Mouse (Mus musculus) E14TG2a.4 (cell line): ENCODE data around the gene Cd28.

Experiments
- H3K27me3 ChIP-seq: 2 replicates; pipeline ENCODE4 v1.6.1; 2014; ENCODE audit warnings: low read length, control low read depth; ENCODE audit not compliant: insufficient read depth
- H3K36me3 ChIP-seq: 2 replicates; pipeline ENCODE4 v1.6.1; 2014; ENCODE audit warnings: low read length, control low read depth; ENCODE audit not compliant: insufficient read depth
- H3K4me1 ChIP-seq: replicated peaks from 2 replicates; pipeline ENCODE4 v1.6.1; 2014; ENCODE audit warnings: low read depth, low read length, control low read depth
- H3K4me3 ChIP-seq: replicated peaks from 2 replicates; pipeline ENCODE4 v1.5.1; 2014; ENCODE audit warnings: mild to moderate bottlenecking, low read length
- H3K9me3 ChIP-seq: 2 replicates; pipeline ENCODE4 v1.6.1; 2014; ENCODE audit warnings: low read length, control low read depth
- CTCF ChIP-seq: conservative IDR thresholded peaks from 2 replicates; pipeline ENCODE4 v1.5.1; 2014; ENCODE audit warnings: low read length
- NANOG ChIP-seq: IDR thresholded peaks from 2 replicates; pipeline ENCODE4 v1.6.1; 2014; ENCODE audit warnings: borderline replicate concordance, low read length, mixed read lengths
- POU5F1 ChIP-seq: IDR thresholded peaks from 2 replicates; pipeline ENCODE4 v1.6.1; 2014; ENCODE audit warnings: low read length, borderline replicate concordance

Gene Cd28

DNA sequence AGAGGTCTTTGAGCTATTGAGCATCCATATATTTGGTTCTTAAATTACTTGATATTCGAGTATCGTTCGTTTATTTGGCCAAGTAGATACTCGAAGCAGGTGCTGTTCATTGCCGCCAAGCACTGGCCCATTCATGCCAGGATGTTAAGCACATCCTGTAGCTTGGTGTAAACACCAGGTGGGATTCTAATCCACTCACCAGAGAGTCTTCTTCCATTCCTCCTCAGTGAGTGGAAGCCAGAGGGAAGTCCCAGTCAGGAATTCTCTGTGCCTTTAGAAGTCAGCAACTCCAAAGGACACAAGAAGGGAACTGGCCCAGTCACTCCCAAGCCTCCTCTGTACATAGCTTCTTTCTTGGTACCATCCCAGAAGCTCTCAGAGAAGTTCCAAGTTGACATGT, at the start of gene Cd28:
Gene Cd28 (plus strand): TSS at position 234 of the 400 bp plus-strand sequence.
- no peaks in the 10 kb centered on the region for H3K27me3 ChIP-seq
- H3K36me3 ChIP-seq = no peaks in the 10 kb centered on the region
- peaks cover 17% of the 10 kb centered on the region for H3K9me3 ChIP-seq
- no peaks in the 10 kb centered on the region for H3K4me1 ChIP-seq
- no peak within 1 kb of the TSS for H3K4me3 ChIP-seq
- TF ChIP-seq NANOG = no peak
- TF ChIP-seq CTCF = no peak
- TF ChIP-seq POU5F1 = no peak

DNA sequence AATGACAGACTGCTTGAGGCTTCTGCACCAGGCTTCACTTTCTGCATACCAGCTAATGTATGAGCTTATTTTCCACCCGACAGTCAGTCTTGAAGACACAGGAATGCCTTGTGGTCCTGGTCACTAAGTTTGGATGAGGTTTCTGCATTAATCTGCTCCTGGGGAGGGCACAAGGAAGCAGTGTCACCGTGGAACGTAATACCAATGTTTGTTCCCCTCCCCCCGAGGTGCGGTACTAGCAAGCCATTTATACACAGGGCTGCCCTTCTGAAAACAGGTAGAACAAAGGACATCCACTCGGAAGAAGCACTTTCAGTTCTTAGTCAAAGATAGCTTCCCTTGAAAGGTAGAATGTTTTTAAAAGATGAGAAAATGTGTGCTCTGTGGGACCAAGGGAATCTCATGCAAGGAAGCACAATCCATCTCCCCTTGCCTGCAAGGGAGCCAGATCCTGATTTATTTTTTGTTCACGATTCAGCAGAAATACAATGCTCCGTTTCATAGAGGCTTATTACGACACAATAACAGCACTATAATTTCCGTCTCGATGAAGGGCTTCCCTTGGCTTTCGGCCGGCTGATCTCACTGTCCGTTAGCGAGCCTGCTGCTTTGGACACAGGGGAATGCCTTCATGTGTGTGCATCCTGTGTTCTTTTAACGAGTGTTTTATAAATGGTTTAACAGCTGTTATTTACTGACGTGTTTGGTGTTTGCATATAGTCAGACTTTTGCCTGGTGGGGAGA, 48.6 kb upstream of the Cd28 start:
- TF ChIP-seq NANOG = no peak
- TF ChIP-seq CTCF = no peak
- no peak for TF ChIP-seq POU5F1
- Histone ChIP-seq H3K9me3 (no peaks in the 10 kb centered on the region), H3K27me3 (no peaks in the 10 kb centered on the region), H3K36me3 (no peaks in the 10 kb centered on the region), H3K4me3 (no peak overlapping the region), H3K4me1 (no peaks in the 10 kb centered on the region)

DNA sequence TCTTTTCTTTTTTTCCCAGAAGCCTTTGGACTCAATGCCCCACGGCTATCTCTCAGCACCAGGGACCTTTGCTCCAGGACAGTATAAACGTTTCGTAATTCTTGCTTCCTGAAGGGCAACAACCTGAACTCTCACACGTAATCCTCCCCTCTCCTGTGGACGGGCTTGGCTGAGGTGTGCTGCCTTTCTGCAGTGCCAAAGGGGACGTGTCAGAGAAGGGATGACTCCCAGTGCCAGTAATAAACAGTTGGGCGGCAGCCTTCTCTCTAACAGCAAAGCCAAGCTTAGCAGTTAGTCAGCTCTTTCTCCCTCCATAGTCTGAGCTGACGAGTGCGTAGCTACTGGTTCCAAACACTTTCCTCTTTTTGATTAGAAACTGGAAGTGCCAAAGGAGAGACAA, 47.6 kb upstream of the Cd28 start:
- H3K27me3 ChIP-seq = no peaks in the 10 kb centered on the region
- no peaks in the 10 kb centered on the region for H3K9me3 ChIP-seq
- H3K4me3 ChIP-seq = no peak overlapping the region
- TF ChIP-seq NANOG = no peak
- no peak for TF ChIP-seq POU5F1
- no peak for TF ChIP-seq CTCF
- no peaks in the 10 kb centered on the region for H3K36me3 ChIP-seq
- H3K4me1 ChIP-seq = no peaks in the 10 kb centered on the region

GRCm38 (mm10) chr1:60669664-60670063, 46.9 kb upstream of the Cd28 start:
- H3K4me1 ChIP-seq = no peaks in the 10 kb centered on the region
- H3K36me3 ChIP-seq = no peaks in the 10 kb centered on the region
- H3K27me3 ChIP-seq = no peaks in the 10 kb centered on the region
- no peak for TF ChIP-seq CTCF
- TF ChIP-seq NANOG = no peak
- TF ChIP-seq POU5F1 = no peak
- no peak overlapping the region for H3K4me3 ChIP-seq
- H3K9me3 ChIP-seq = no peaks in the 10 kb centered on the region

DNA sequence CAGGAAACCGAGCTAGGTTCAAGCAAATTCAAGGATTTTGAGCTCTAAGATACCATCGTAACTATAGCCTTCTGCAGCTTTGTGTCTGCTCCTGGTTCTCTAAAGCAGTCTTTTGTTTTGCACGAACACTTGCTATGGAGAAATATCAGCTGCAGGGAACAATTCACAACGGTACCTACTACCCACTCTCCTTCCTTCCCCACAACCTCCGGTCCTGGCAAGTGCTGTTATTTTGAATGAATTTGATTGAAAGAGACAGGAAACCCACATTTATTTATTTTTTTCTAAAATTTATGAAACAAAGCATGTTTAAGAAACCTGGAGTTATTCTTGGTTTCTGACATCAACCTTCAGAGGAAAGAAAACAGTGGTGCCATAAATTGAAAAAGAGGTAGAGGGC, 46.4 kb upstream of the Cd28 start:
- Histone ChIP-seq H3K9me3 (no peaks in the 10 kb centered on the region), H3K4me1 (no peaks in the 10 kb centered on the region), H3K36me3 (no peaks in the 10 kb centered on the region), H3K27me3 (no peaks in the 10 kb centered on the region), H3K4me3 (no peak overlapping the region)
- TF ChIP-seq NANOG (no peak), POU5F1 (no peak), CTCF (no peak)

DNA sequence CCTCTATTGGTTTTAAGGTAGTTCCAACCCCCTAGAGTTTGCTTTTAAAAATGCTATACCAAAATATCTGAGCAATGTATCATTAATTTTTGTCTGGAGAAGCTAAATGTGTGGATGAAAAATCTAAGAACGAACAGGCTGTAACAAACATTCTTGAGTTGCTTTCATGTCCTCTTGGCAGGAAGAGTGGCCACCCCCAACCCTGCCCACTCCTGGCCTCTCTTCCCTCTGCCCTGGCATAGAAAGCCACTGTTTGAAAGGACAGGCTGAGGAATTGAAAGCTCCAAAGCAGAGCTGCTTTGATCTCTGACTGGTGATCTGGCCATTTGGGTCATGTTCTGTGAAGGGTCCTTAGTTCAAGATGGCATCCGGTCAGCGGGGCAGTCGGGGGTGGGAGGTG, 32.8 kb upstream of the Cd28 start:
- Histone ChIP-seq H3K9me3 (no peaks in the 10 kb centered on the region), H3K27me3 (no peaks in the 10 kb centered on the region), H3K36me3 (no peaks in the 10 kb centered on the region), H3K4me3 (no peak overlapping the region), H3K4me1 (no peaks in the 10 kb centered on the region)
- TF ChIP-seq POU5F1 (no peak), NANOG (no peak), CTCF (no peak)

DNA sequence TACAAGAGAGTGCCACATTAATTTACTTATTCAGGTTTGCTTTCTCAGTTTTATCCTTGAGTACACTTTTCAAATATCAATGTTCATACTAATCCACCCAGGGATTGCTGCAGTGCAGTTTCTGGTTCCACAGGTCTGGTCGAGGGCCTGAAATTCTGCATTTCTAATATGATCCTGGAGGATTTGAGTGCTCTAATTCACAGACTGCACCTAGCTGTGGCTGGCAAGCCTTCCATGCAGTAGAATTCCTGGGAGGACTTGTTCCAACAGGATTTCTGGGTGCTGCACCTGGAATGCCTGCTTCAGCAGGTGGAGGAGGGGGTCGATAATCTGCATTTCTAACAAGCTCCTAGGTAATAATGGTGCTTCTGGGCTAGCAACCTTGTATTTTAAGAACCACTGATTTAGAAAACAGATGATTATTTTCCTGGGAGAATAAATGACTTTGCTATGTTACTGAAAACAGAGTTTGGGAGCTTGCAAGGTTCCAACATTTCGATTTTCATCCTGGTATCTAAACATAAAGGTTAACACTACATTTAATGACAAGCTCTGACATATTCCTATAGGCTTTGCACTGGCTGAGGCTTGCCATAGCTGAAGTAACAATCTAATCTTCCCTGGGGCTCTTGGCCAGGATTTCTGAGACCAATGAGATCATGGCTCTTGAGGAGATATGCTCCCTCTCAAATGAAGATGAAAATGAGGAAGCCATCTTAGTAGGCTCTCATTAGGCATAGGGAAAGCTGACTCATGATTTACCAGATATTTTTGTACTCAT, 20.3 kb upstream of the Cd28 start:
- H3K4me3 ChIP-seq = no peak overlapping the region
- no peaks in the 10 kb centered on the region for H3K4me1 ChIP-seq
- H3K9me3 ChIP-seq = no peaks in the 10 kb centered on the region; the same call in 1 of the 2 replicates
- H3K27me3 ChIP-seq = no peaks in the 10 kb centered on the region
- H3K36me3 ChIP-seq = no peaks in the 10 kb centered on the region
- TF ChIP-seq POU5F1 = no peak
- TF ChIP-seq NANOG = no peak
- no peak for TF ChIP-seq CTCF

DNA sequence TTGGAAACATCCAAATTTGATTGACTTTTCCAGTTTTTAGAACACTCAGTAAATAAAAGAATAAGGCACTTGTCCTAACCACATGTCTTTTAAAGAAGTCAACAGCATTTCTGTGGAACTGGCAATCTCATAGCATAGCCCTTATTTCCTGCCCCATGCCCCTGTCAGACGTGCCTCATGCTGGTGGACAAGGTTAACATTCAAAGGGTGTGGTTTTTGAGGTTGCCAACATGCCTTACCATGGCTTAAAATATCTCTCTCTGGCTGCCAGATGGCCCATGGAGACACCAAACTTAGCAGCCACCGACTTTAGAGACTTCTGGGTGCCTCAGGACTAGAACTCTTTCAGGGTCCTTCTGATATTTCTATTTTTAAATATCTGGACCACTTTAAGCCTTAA, 14.0 kb upstream of the Cd28 start:
- H3K4me1 ChIP-seq = no peaks in the 10 kb centered on the region
- H3K4me3 ChIP-seq = no peak overlapping the region
- H3K9me3 ChIP-seq = no peaks in the 10 kb centered on the region; the same call in 1 of the 2 replicates
- H3K27me3 ChIP-seq = no peaks in the 10 kb centered on the region
- H3K36me3 ChIP-seq = no peaks in the 10 kb centered on the region
- TF ChIP-seq NANOG (no peak), POU5F1 (no peak), CTCF (no peak)
